Mouse (Mus musculus) midbrain, embryonic 16.5 days (tissue): ENCODE results near the gene Mbnl1. TPM values are rescaled to one million over a fixed set of nuclear protein-coding genes. Genes with fewer than 3 reads are reported as not detected.
A peak's percentile ranks its signal among the peaks of the same experiment; 100 is the strongest.

Experiments
- ATAC-seq: fragments of 200-750 bp; cut with Nextera tagmentation; 2 replicates; pipeline ENCODE4 v1.8.0; 2017; ENCODE audit warnings: moderate TSS enrichment
- H3K27ac ChIP-seq: fragments of 300-500 bp; sonication (generic); 2 replicates; pipeline ENCODE4 v1.5.1; 2014; ENCODE audit warnings: mild to moderate bottlenecking, low read length, mixed read lengths
- H3K27me3 ChIP-seq: fragments of 300-500 bp; sonication (generic); 2 replicates; pipeline ENCODE4 v1.6.1; 2014; ENCODE audit warnings: low read depth, low read length, mixed read lengths; ENCODE audit not compliant: control insufficient read depth, insufficient read depth
- H3K36me3 ChIP-seq: fragments of 300-500 bp; sonication (generic); 2 replicates; pipeline ENCODE4 v1.6.1; 2014; ENCODE audit warnings: mild to moderate bottlenecking, low read length, moderate library complexity, mixed read lengths; ENCODE audit not compliant: control insufficient read depth, insufficient read depth
- H3K4me1 ChIP-seq: fragments of 300-500 bp; sonication (generic); 2 replicates; pipeline ENCODE4 v1.6.1; 2014; ENCODE audit warnings: mild to moderate bottlenecking, low read length, mixed read lengths; ENCODE audit not compliant: control insufficient read depth, insufficient read depth
- H3K4me2 ChIP-seq: fragments of 300-500 bp; sonication (generic); 2 replicates; pipeline ENCODE4 v1.6.1; 2014; ENCODE audit warnings: mild to moderate bottlenecking, low read length, mixed read lengths
- H3K4me3 ChIP-seq: fragments of 300-500 bp; sonication (generic); 2 replicates; pipeline ENCODE4 v1.5.1; 2014; ENCODE audit warnings: low read depth, mild to moderate bottlenecking, low read length, moderate library complexity, mixed read lengths
- H3K9ac ChIP-seq: fragments of 300-500 bp; sonication (generic); 2 replicates; pipeline ENCODE4 v1.6.1; 2014; ENCODE audit warnings: low read depth, low read length, mixed read lengths
- H3K9me3 ChIP-seq: fragments of 300-500 bp; sonication (generic); replicated peaks from 2 replicates; pipeline ENCODE4 v1.6.1; 2014; ENCODE audit warnings: mild to moderate bottlenecking, low read length, mixed read lengths; ENCODE audit not compliant: control insufficient read depth, poor library complexity, severe bottlenecking
- WGBS: fragments of 180-500 bp; shearing (Covaris S2); extraction: QIAGEN DNeasy Blood & Tissue Kit; methylation state at CpG from one replicate; pipeline ENCODE4 v1.1.7; 2014; 5-methylcytosine and 5-hydroxymethylcytosine counted together
- polyA plus RNA-seq: library from polyadenylated mRNA; unstranded; fragments of >200 nt; fragmentation: Nextera tagmentation; extraction: Ambion mirVana; gene quantifications from 2 replicates; pipeline ENCODE4 v1.2.1, GENCODE M21; 2015

The Mbnl1 gene
- polyA plus RNA-seq, 1 experiment from 2014 or later = 46.8 TPM

DNA sequence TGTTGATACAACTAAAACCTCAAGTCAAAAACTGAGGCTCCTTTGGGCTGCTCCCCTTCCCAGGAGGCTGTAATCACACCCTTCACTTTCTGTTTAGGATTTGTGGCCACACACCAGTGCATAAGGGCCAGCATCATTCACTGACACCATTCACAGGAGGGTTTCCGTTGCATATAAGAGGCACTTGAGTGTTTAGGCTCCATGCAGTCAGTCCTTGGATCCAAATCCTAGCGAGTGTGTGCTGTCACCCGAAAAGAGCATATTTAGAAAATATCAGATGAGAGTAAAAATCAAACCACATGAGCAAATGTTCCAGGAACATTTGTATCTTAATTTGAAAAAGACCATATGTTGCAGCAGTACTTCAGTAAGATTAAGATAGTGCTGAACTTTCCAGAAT is 79.0 kb downstream of the Mbnl1 start:
- Histone ChIP-seq H3K4me3 (no peak overlapping the region), H3K9me3 (no peaks in the 10 kb centered on the region), H3K9ac (no peak overlapping the region), H3K4me2 (no peak overlapping the region), H3K4me1 (peaks cover 5% of the 10 kb centered on the region; the same call in 1 of the 2 replicates), H3K36me3 (no peaks in the 10 kb centered on the region), H3K27ac (no peak overlapping the region), H3K27me3 (no peaks in the 10 kb centered on the region)
- 59% methylated on average over 3 of the region's 3 CpGs for WGBS
- no peak for ATAC-seq

GRCm38 (mm10) chr3:60553011-60553410 is 80.4 kb downstream of the Mbnl1 start:
- no peak overlapping the region for H3K9ac ChIP-seq
- H3K36me3 ChIP-seq = no peaks in the 10 kb centered on the region
- H3K27ac ChIP-seq = no peak overlapping the region
- H3K4me3 ChIP-seq = no peak overlapping the region
- 83% methylated on average over 3 of the region's 3 CpGs for WGBS
- H3K9me3 ChIP-seq = no peaks in the 10 kb centered on the region
- no peak for ATAC-seq
- H3K4me1 ChIP-seq = peaks cover 5% of the 10 kb centered on the region; the same call in 1 of the 2 replicates
- no peak overlapping the region for H3K4me2 ChIP-seq
- H3K27me3 ChIP-seq = no peaks in the 10 kb centered on the region

DNA sequence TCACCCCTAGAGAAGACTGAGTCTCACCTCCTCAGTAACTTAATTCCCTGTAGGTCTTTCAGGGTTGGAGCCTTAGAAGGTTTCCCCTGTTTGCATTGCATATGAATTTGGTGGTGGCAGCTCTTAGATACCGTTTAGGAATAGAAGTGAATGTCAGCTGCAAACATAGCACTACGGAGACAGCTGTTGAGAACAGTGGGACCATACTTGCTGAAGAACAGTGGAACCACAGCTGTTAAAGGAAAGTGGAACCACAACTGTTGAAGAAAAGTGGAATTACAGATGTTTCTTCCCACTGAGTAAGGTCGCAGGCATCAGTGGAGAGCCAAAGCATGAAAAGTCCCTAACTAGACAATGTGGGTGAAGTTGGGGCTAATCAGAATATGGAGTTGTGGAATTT is 84.0 kb downstream of the Mbnl1 start:
- Histone ChIP-seq H3K4me2 (no peak overlapping the region), H3K9ac (no peak overlapping the region), H3K4me3 (no peak overlapping the region), H3K27me3 (no peaks in the 10 kb centered on the region), H3K4me1 (peaks cover 3% of the 10 kb centered on the region; the same call in 1 of the 2 replicates), H3K27ac (no peak overlapping the region), H3K9me3 (no peaks in the 10 kb centered on the region), H3K36me3 (no peaks in the 10 kb centered on the region)
- no peak for ATAC-seq
- WGBS = 87% methylated on average over 3 of the region's 3 CpGs

DNA sequence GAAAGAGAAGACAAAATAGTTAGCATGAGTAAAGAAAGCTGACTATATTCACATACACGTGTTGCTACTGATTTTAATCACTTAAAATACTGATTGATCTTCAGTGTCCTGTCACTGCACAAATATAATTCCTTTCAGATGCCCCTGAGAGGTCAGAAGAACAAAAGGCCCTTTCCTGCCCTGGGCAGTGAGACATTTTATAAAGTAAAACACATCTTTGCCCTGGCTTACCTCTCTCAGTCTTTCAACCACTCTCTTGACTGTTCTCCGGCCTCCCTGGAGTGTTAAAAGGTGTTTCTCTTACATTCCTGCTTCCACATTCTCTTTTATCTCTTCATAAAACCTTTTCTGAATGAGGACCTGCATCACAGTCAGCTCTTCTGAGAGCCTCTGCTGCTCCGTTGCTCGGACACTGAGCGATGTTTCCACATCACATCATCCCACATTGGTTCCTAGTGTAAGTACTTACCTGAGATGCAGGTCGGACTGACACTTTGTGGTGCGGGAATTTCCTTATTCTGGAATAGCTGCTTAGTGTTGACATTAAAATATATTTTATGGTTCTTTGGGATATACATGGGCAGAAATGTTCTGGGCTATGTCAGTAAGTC is 85.7 kb downstream of the Mbnl1 start:
- no peak overlapping the region for H3K9ac ChIP-seq
- H3K36me3 ChIP-seq = no peaks in the 10 kb centered on the region
- no peak overlapping the region for H3K4me2 ChIP-seq
- H3K4me1 ChIP-seq = peaks cover 7% of the 10 kb centered on the region; the same call in 1 of the 2 replicates
- ATAC-seq = peak; percentile 64
- 53% methylated on average over 7 of the region's 7 CpGs for WGBS
- H3K4me3 ChIP-seq = no peak overlapping the region
- no peaks in the 10 kb centered on the region for H3K9me3 ChIP-seq
- H3K27me3 ChIP-seq = no peaks in the 10 kb centered on the region
- no peak overlapping the region for H3K27ac ChIP-seq

GRCm38 (mm10) chr3:60559762-60560161 is 87.1 kb downstream of the Mbnl1 start:
- no peaks in the 10 kb centered on the region for H3K36me3 ChIP-seq
- H3K4me3 ChIP-seq = no peak overlapping the region
- H3K9me3 ChIP-seq = no peaks in the 10 kb centered on the region
- no peak overlapping the region for H3K4me2 ChIP-seq
- H3K27ac ChIP-seq = no peak overlapping the region
- no peaks in the 10 kb centered on the region for H3K27me3 ChIP-seq
- 58% methylated on average over 2 of the region's 2 CpGs for WGBS
- H3K9ac ChIP-seq = no peak overlapping the region
- ATAC-seq = peak; percentile 18; the same call in 1 of the 2 replicates
- peaks cover 15% of the 10 kb centered on the region; the same call in 1 of the 2 replicates for H3K4me1 ChIP-seq

- H3K4me2 ChIP-seq = no peak overlapping the region; the same call in 1 of the 2 replicates
- H3K4me3 ChIP-seq = no peak overlapping the region
- peaks cover 22% of the 10 kb centered on the region; the same call in 1 of the 2 replicates for H3K4me1 ChIP-seq
- no peak overlapping the region for H3K9ac ChIP-seq
- WGBS = 33% methylated on average over 10 of the region's 10 CpGs
- 0 out of 2 replicates have a peak, but pooled peaks have one; percentile 49 for ATAC-seq
- no peaks in the 10 kb centered on the region for H3K36me3 ChIP-seq
- H3K27me3 ChIP-seq = no peaks in the 10 kb centered on the region
- H3K27ac ChIP-seq = peak overlapping the region; percentile 40; the same call in 1 of the 2 replicates
- no peaks in the 10 kb centered on the region for H3K9me3 ChIP-seq
Measured at GRCm38 (mm10) chr3:60563529-60564243, 91.1 kb downstream of the Mbnl1 start.

- H3K27ac ChIP-seq = no peak overlapping the region
- no peak overlapping the region for H3K4me3 ChIP-seq
- no peak overlapping the region for H3K9ac ChIP-seq
- ATAC-seq = no peak
- WGBS = 57% methylated on average over 2 of the region's 2 CpGs
- no peaks in the 10 kb centered on the region for H3K36me3 ChIP-seq
- no peaks in the 10 kb centered on the region for H3K27me3 ChIP-seq
- H3K4me2 ChIP-seq = no peak overlapping the region
- no peaks in the 10 kb centered on the region for H3K9me3 ChIP-seq
- peaks cover 24% of the 10 kb centered on the region; the same call in 1 of the 2 replicates for H3K4me1 ChIP-seq
Measured at GRCm38 (mm10) chr3:60564244-60564643, 91.6 kb downstream of the Mbnl1 start.

- WGBS = 88% methylated on average over 3 of the region's 3 CpGs
Measured at GRCm38 (mm10) chr3:60565204-60565603, 92.6 kb downstream of the Mbnl1 start.

GRCm38 (mm10) chr3:60565950-60566349 is 93.3 kb downstream of the Mbnl1 start:
- peaks cover 28% of the 10 kb centered on the region for H3K4me1 ChIP-seq
- H3K27ac ChIP-seq = peak overlapping the region; percentile 29; the same call in 1 of the 2 replicates
- ATAC-seq = no peak
- H3K9me3 ChIP-seq = no peaks in the 10 kb centered on the region
- no peak overlapping the region for H3K9ac ChIP-seq
- H3K27me3 ChIP-seq = no peaks in the 10 kb centered on the region
- 82% methylated on average over 3 of the region's 3 CpGs for WGBS
- H3K4me2 ChIP-seq = no peak overlapping the region
- H3K4me3 ChIP-seq = no peak overlapping the region
- no peaks in the 10 kb centered on the region for H3K36me3 ChIP-seq

More at GRCm38 (mm10) chr3:60565204-60565603, 92.6 kb downstream of the Mbnl1 start:
- Histone ChIP-seq H3K9ac (no peak overlapping the region), H3K4me1 (peaks cover 28% of the 10 kb centered on the region), H3K4me2 (no peak overlapping the region), H3K9me3 (no peaks in the 10 kb centered on the region), H3K4me3 (no peak overlapping the region), H3K27me3 (no peaks in the 10 kb centered on the region), H3K27ac (no peak overlapping the region), H3K36me3 (no peaks in the 10 kb centered on the region)
- ATAC-seq = no peak
